Mouse (Mus musculus) right cerebral cortex, postnatal 10 days (tissue): ENCODE measurements at regions not wholly inside any gene's neighbourhood (a gene's known extent, or its start where the extent isn't known, plus 50 kb on each side); places are given as distances from the start of the nearest gene placed in this dataset.

Experiments
- DNase-seq, 2 experiments: peaks; one replicate each; pipeline ENCODE4 v3.0.0; 2021; ENCODE audit warnings: low spot score in 2 of 2

- no peak for DNase-seq
These were observed 82.5 kb upstream of the Irx3 start for GRCm38 (mm10) chr8:91884325-91884724.

- DNase-seq: no peak
These were observed 81.1 kb upstream of the Irx3 start for GRCm38 (mm10) chr8:91883012-91883411.

GRCm38 (mm10) chr8:91878886-91879285 is 77.0 kb upstream of the Irx3 start:
- no peak for DNase-seq

- DNase-seq: no peak
These were observed 74.3 kb upstream of the Irx3 start for GRCm38 (mm10) chr8:91876161-91876560.

GRCm38 (mm10) chr8:91873232-91873631 is 71.4 kb upstream of the Irx3 start:
- no peak for DNase-seq

GRCm38 (mm10) chr8:91872278-91873115 is 70.6 kb upstream of the Irx3 start:
- DNase-seq: peak in 1 of 2 experiments; percentile 25

- DNase-seq: no peak
These were observed 65.2 kb upstream of the Irx3 start for GRCm38 (mm10) chr8:91867069-91867468.

GRCm38 (mm10) chr8:91866076-91866475 is 64.2 kb upstream of the Irx3 start:
- no peak for DNase-seq

- DNase-seq: no peak
These were observed 63.5 kb upstream of the Irx3 start for GRCm38 (mm10) chr8:91865361-91865760.

- no peak for DNase-seq
These were observed 61.6 kb upstream of the Irx3 start for GRCm38 (mm10) chr8:91863505-91863904.

GRCm38 (mm10) chr8:91855881-91856280 is 54.0 kb upstream of the Irx3 start:
- no peak for DNase-seq

GRCm38 (mm10) chr8:91854369-91854768 is 52.5 kb upstream of the Irx3 start:
- no peak for DNase-seq

GRCm38 (mm10) chr8:91853803-91854202 is 51.9 kb upstream of the Irx3 start:
- DNase-seq: no peak

GRCm38 (mm10) chr8:91853336-91853735 is 51.5 kb upstream of the Irx3 start:
- no peak for DNase-seq
